Mouse (Mus musculus) neural tube, embryonic 12.5 days (tissue): ENCODE results near the gene Macc1. TPM values are rescaled to one million over a fixed set of nuclear protein-coding genes. Genes with fewer than 3 reads are reported as not detected.
A peak's percentile ranks its signal among the peaks of the same experiment; 100 is the strongest.

Source experiments
- ATAC-seq: fragments of 200-750 bp; cut with Nextera tagmentation; 2 replicates; pipeline ENCODE4 v1.8.0; 2017; ENCODE audit warnings: low read depth, mild to moderate bottlenecking, moderate TSS enrichment, moderate library complexity; ENCODE audit not compliant: low FRiP score
- H3K27ac ChIP-seq: fragments of 300-500 bp; sonication (generic); 2 replicates; pipeline ENCODE4 v1.5.1; 2016
- H3K27me3 ChIP-seq: fragments of 300-500 bp; sonication (generic); replicated peaks from 2 replicates; pipeline ENCODE4 v1.6.1; 2016; ENCODE audit warnings: mild to moderate bottlenecking
- H3K36me3 ChIP-seq: fragments of 300-500 bp; sonication (generic); 2 replicates; pipeline ENCODE4 v1.6.1; 2016; ENCODE audit warnings: mild to moderate bottlenecking
- H3K4me1 ChIP-seq: fragments of 300-500 bp; sonication (generic); 2 replicates; pipeline ENCODE4 v1.6.1; 2016
- H3K4me2 ChIP-seq: fragments of 300-500 bp; sonication (generic); replicated peaks from 2 replicates; pipeline ENCODE4 v1.6.1; 2016; ENCODE audit warnings: mild to moderate bottlenecking
- H3K4me3 ChIP-seq: fragments of 300-500 bp; sonication (generic); 2 replicates; pipeline ENCODE4 v1.5.1; 2016
- H3K9ac ChIP-seq: fragments of 300-500 bp; sonication (generic); 2 replicates; pipeline ENCODE4 v1.6.1; 2016; ENCODE audit warnings: mild to moderate bottlenecking
- H3K9me3 ChIP-seq: fragments of 300-500 bp; sonication (generic); 2 replicates; pipeline ENCODE4 v1.6.1; 2016; ENCODE audit warnings: mild to moderate bottlenecking
- WGBS: fragments of 180-500 bp; shearing (Covaris S2); methylation state at CpG from one replicate; pipeline ENCODE4 v1.1.7; 2016; 5-methylcytosine and 5-hydroxymethylcytosine counted together
- polyA plus RNA-seq: library from polyadenylated mRNA; unstranded; fragments of >200 nt; fragmentation: Nextera tagmentation; extraction: Ambion mirVana; gene quantifications from 2 replicates; pipeline ENCODE4 v1.2.1, GENCODE M21; 2016

Macc1 gene
- polyA plus RNA-seq, 1 experiment from 2014 or later, result 0.08 TPM

- no peaks in the 10 kb centered on the region for H3K4me1 ChIP-seq
- WGBS, result 79% methylated on average over 3 of the region's 3 CpGs
- no peaks in the 10 kb centered on the region for H3K36me3 ChIP-seq
- H3K4me3 ChIP-seq, result no peak overlapping the region
- no peak overlapping the region for H3K4me2 ChIP-seq
- H3K27me3 ChIP-seq, result no peaks in the 10 kb centered on the region
- H3K27ac ChIP-seq, result no peak overlapping the region
- no peak for ATAC-seq
- H3K9me3 ChIP-seq, result no peaks in the 10 kb centered on the region
- no peak overlapping the region for H3K9ac ChIP-seq
Observed at GRCm38 (mm10) chr12:119451232-119451631, 137.2 kb downstream of the Macc1 start.

- Histone ChIP-seq H3K27me3 (no peaks in the 10 kb centered on the region), H3K4me2 (no peak overlapping the region), H3K27ac (no peak overlapping the region), H3K4me3 (no peak overlapping the region), H3K9me3 (no peaks in the 10 kb centered on the region), H3K36me3 (no peaks in the 10 kb centered on the region), H3K9ac (no peak overlapping the region), H3K4me1 (no peaks in the 10 kb centered on the region)
- no peak for ATAC-seq
- WGBS, result 6% methylated on average over 1 of the region's 1 CpGs
Observed at GRCm38 (mm10) chr12:119454076-119454475, 140.0 kb downstream of the Macc1 start.

DNA sequence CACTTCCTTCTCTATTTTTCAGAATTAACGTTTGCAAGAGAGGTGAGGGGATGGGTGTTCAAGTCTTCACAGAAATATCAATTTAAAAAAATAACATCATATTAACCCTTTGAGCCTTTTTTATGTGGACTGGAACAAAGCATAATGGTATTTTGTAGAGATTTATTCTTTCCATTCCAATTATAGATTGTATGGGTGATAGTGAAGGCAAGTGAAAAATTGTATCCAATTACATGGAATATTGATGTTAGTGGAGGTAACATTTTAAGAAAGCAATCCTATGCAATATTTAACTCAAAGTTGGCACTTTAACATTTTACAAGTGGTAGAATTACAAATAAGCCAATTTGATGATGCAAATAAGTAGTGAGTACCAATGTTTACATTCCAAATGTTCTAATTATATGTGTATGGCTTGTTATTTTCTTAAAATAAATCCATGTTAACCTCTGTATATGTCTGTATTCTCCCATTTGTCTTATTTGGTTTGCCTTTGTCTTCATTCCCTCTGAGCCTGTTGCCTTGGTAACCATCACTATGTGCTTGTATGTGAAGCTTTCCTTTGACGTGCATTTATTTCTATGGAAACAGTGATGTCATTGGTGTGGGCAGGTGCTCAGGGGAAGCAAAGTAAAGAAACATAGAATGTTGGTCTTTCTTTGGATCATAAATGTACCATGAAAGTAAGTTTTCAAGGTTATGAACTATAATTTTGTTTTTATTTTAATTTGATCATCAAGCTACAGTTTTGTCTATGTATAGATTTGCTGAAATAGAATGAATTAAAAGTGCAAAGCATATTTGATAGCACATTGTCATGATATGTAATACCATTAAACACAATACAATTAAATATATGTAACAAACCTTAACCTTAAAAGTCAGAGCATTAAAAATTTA is 150.2 kb downstream of the Macc1 start:
- no peaks in the 10 kb centered on the region for H3K36me3 ChIP-seq
- no peak overlapping the region for H3K4me2 ChIP-seq
- no peak overlapping the region for H3K27ac ChIP-seq
- no peaks in the 10 kb centered on the region for H3K27me3 ChIP-seq
- 44% methylated on average over 2 of the region's 2 CpGs for WGBS
- H3K4me1 ChIP-seq, result no peaks in the 10 kb centered on the region
- peak; percentile 90 for ATAC-seq
- H3K4me3 ChIP-seq, result no peak overlapping the region
- H3K9ac ChIP-seq, result no peak overlapping the region
- no peaks in the 10 kb centered on the region for H3K9me3 ChIP-seq

DNA sequence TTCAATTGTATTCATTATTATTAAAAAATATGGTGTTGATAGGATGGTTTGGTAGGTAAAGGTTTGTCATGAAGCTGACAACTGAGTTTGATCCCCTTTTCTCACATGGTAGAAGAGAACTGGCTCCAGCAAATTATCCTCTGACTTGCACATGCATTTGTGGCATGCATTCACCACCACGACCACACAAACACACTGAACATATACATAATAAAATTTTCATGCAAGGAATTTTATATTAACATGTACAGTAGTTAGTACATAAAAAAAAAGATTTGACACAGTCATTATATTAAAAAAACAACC is 150.8 kb downstream of the Macc1 start:
- WGBS, result 78% methylated on average over 1 of the region's 1 CpGs
- no peaks in the 10 kb centered on the region for H3K4me1 ChIP-seq
- no peak overlapping the region for H3K4me3 ChIP-seq
- no peak for ATAC-seq
- H3K27ac ChIP-seq, result no peak overlapping the region
- no peaks in the 10 kb centered on the region for H3K36me3 ChIP-seq
- no peaks in the 10 kb centered on the region for H3K27me3 ChIP-seq
- H3K9me3 ChIP-seq, result no peaks in the 10 kb centered on the region
- H3K4me2 ChIP-seq, result no peak overlapping the region
- H3K9ac ChIP-seq, result no peak overlapping the region

DNA sequence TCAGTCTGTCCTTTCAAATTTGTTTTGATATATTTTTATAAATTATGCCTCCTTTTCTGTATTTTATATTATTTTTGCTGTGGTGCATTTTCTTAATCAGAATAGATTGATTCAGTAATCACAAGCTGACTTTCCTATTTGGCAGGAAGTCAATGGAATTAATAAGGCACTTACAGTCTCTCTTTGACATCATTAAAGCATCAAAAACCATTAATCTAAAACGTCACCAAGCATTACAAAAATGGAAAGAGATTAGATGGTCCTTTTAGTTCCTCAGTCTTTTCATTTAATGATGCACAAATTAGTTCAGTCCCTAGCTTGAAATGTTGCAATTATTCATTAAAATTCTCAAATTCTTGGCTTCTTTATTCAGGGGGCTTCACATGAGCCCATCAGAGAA is 153.6 kb downstream of the Macc1 start:
- no peak overlapping the region for H3K9ac ChIP-seq
- no peak overlapping the region for H3K27ac ChIP-seq
- H3K9me3 ChIP-seq, result no peaks in the 10 kb centered on the region
- 66% methylated on average over 1 of the region's 1 CpGs for WGBS
- H3K4me2 ChIP-seq, result no peak overlapping the region
- H3K27me3 ChIP-seq, result no peaks in the 10 kb centered on the region
- H3K36me3 ChIP-seq, result no peaks in the 10 kb centered on the region
- no peak for ATAC-seq
- no peak overlapping the region for H3K4me3 ChIP-seq
- H3K4me1 ChIP-seq, result no peaks in the 10 kb centered on the region

DNA sequence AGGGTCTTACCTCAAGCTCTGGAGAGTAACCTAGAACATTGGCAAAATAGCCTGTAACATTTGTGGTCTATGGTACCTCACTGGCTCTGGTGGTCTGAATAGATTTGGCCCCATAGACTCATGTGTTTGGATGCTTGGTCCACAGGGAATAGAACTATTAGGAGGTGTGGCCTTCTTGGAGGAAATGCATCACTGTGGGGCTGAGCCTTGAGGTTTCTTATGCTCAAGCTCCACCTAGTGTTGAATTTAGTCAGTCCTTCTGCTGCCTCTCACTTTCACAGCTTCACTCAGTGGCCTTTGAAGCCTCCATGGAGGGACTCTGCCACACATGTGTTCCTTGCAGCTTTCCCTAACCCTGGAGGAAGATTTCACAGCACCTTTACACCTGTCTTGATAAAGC is 156.2 kb downstream of the Macc1 start:
- Histone ChIP-seq H3K36me3 (no peaks in the 10 kb centered on the region), H3K4me2 (no peak overlapping the region), H3K27ac (no peak overlapping the region), H3K9me3 (no peaks in the 10 kb centered on the region), H3K4me1 (no peaks in the 10 kb centered on the region), H3K9ac (no peak overlapping the region), H3K27me3 (no peaks in the 10 kb centered on the region), H3K4me3 (no peak overlapping the region)
- ATAC-seq, result peak; percentile 44; the same call in 1 of the 2 replicates

DNA sequence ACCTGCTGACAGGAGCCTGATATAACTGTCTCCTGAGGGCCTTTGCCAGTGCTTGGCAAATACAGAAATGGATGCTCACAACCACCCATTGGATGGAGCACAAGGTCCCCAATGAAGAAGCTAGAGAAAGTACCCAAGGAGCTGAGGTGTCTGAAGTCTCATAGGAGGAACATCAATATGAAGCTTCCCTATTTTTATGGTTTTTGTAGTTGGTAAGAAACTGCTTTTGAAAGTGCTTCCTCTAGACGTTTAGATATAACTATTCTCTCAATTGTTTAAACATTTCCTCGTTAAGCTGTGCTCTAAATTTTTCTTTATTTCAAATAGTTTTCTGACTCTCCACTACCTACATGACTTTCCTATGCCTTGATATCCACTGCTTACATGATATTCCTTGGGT is 169.2 kb downstream of the Macc1 start:
- no peak for ATAC-seq
- Histone ChIP-seq H3K4me2 (no peak overlapping the region), H3K4me3 (no peak overlapping the region), H3K4me1 (no peaks in the 10 kb centered on the region), H3K36me3 (no peaks in the 10 kb centered on the region), H3K27me3 (no peaks in the 10 kb centered on the region), H3K9me3 (no peaks in the 10 kb centered on the region), H3K27ac (no peak overlapping the region), H3K9ac (no peak overlapping the region)
- 86% methylated on average over 2 of the region's 2 CpGs for WGBS

DNA sequence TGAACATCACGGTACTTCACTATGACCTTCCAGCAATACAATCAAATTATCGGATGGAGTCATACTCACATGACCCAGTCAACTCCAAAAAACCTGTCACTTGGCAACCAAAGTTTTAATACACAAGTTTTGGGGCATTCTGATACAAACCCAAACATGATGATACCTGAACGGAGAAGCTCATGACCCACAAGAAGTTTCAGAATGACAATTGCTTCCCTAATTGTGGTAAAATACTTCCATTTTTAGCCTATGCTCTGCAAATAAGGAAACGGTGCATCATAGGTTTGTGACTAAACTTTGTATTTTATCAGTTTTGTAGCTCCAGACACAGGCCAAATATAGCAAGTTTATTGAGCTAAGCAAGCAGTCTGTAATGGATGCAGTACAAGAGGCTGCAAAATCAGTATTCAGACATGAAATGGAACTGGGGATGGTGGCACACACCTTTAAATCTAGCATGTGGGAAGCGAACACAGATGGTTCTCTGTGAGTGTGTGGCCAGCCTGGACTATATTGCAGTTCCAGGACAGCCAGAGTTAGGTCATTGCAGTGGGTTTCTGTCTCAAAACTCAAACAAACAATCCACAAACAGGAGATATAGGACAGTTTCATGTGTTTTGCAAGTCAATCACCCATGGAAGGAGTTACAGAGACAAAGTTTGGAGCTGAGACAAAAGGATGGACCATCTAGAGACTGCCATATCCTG is 170.0 kb downstream of the Macc1 start:
- Histone ChIP-seq H3K27ac (no peak overlapping the region), H3K27me3 (no peaks in the 10 kb centered on the region), H3K9ac (no peak overlapping the region), H3K4me2 (no peak overlapping the region), H3K36me3 (no peaks in the 10 kb centered on the region), H3K4me1 (no peaks in the 10 kb centered on the region), H3K4me3 (no peak overlapping the region), H3K9me3 (no peaks in the 10 kb centered on the region)
- ATAC-seq, result no peak
- 90% methylated on average over 5 of the region's 5 CpGs for WGBS

DNA sequence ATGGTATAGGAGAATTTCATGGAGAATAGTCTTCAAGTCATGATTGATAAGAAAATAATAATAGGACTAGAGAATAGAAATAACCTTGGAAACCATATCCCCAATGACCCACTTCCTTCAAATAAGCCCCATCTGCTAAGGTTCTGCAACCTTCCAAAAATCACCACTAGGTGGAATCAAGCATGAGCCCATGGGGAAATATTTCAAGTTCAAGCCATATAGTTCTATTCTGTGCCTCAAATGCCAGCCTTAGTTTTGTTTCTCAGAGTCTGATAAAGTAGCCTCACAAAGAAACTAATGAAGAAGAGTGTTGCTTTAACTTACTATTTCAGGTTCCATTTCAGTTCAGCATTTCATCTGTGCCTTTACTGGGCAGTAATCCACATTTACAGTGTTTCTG is 197.1 kb downstream of the Macc1 start:
- H3K27ac ChIP-seq, result no peak overlapping the region
- H3K4me3 ChIP-seq, result no peak overlapping the region
- no peaks in the 10 kb centered on the region for H3K9me3 ChIP-seq
- no peaks in the 10 kb centered on the region for H3K27me3 ChIP-seq
- no peak overlapping the region for H3K9ac ChIP-seq
- no peaks in the 10 kb centered on the region for H3K4me1 ChIP-seq
- no peak overlapping the region for H3K4me2 ChIP-seq
- no peaks in the 10 kb centered on the region for H3K36me3 ChIP-seq
- no peak for ATAC-seq

Other genes with a start within 250 kb of the Macc1 start
- 14.9 and 15.6 TPM in 2 replicates for gene Itgb8, start 75.5 kb upstream of the Macc1 start, polyA plus RNA-seq